Mouse (Mus musculus) ES-E14 (cell line): ENCODE measurements around the gene Cops7a.

Experiments used
- CHD2 ChIP-seq: IDR thresholded peaks from 2 replicates; pipeline ENCODE4 v1.6.1; 2014; ENCODE audit warnings: mild to moderate bottlenecking, low read depth, low read length, inconsistent platforms
- MAFK ChIP-seq: IDR thresholded peaks from 2 replicates; pipeline ENCODE4 v1.6.1; 2014; ENCODE audit warnings: mild to moderate bottlenecking, low read depth, low read length, inconsistent platforms; ENCODE audit not compliant: insufficient read depth
- ZC3H11A ChIP-seq: IDR thresholded peaks from 2 replicates; pipeline ENCODE4 v1.6.1; 2012; ENCODE audit warnings: low read depth, mild to moderate bottlenecking, inconsistent platforms, low read length, borderline replicate concordance

DNA sequence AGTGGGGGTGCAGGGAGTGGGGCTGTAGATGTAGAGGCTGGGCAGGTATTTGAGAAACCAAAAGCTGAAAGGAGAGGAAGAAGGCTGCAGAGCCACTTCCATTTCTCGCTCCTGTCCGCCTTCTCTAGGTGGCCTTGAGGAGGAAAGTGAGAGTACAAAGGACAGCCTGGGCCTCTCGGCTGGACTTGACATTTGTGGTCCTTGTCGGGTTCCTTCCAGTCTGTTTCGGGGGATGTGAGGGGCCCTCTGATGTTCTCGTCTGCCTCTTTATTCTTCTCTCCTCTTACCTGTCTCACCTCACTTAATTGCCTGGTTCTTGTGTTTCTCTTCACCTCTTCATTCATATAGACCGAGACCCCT, 47.0 kb downstream of the Cops7a start:
- TF ChIP-seq CHD2 (no peak), ZC3H11A (no peak), MAFK (no peak)
